Mouse (Mus musculus) ovary, postnatal 10 days (tissue): ENCODE data around the gene Nek11.

Experiments
- DNase-seq: peaks from one replicate; pipeline ENCODE4 v3.0.0; 2022; ENCODE audit warnings: low spot score

Nek11 gene

DNA sequence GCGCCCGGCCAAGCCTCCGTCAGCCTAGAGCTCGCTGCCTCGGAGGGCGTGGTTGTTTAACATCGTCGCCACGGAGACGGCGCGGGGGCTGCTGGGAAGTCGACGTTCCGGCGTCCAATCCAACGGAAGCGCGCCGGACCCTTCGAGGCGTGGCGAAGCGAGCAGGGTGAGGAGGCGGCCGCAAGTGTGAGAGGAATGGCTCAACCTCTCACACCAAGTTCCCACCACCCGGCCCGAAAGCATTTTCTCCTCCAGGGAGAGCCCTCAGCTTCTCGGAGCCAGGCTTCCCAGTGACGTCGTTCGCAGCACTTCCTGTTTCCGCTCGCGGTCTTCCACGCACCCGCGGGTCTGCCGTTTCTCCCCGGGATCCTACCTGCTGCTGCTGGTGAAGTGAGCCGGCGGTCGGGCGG, at the start of gene Nek11, which contains the start of gene Aste1:
Gene Nek11 (minus strand): TSS at position 307 of the 410 bp plus-strand sequence.
Gene Aste1 (plus strand): TSS at position 175 of the 410 bp plus-strand sequence.
- peak; percentile 82 for DNase-seq

GRCm38 (mm10) chr9:105408549-105408948, 13.2 kb upstream of the Nek11 start:
- no peak for DNase-seq

GRCm38 (mm10) chr9:105394720-105395119, 604 bp downstream of the Nek11 start:
- no peak for DNase-seq

DNA sequence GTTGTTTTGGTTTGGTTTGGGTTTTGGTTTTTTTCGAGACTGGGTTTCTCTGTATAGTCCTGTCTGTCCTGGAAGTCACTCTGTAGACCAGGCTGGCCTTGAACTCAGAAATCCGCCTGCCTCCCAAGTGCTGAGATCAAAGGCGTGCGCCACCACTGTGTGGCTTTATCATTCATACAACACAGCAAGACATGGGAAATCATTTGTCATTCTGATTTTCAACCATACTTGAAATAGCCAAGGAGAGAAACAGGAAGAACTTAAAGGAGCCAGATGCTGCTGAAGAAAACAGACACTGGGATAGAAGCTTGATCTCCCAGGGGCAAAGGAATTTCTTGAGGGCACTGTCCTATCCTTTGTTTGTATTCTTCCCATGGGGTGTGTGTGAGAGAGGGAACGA, 4.7 kb downstream of the Nek11 start:
- no peak for DNase-seq

DNA sequence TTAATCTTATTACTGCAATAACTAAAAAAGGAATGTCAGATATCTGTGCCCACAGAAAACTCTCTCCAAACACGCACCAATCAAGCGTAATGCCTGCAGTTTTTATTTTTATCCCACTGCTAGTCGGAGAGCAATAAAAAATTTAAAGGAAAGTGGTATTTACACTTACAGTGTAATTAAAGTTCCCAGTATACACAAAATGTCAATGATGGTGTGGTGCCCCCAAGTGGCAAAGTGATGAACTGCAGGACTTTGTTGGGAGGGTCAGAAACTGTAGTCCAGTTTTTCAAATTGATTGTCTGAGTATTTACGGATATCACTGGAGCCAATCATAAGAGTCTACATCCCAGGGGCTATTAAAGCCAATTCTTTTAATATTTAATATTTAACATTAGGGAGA, 6.0 kb downstream of the Nek11 start:
- DNase-seq = peak; percentile 62

- DNase-seq = no peak
These were observed 7.9 kb downstream of the Nek11 start for GRCm38 (mm10) chr9:105387403-105387802.

- no peak for DNase-seq
These were observed 15.7 kb downstream of the Nek11 start for GRCm38 (mm10) chr9:105379533-105380145.

- DNase-seq = no peak
These were observed 17.7 kb downstream of the Nek11 start for GRCm38 (mm10) chr9:105377622-105378021.

- no peak for DNase-seq
These were observed 18.3 kb downstream of the Nek11 start for GRCm38 (mm10) chr9:105376954-105377530.

GRCm38 (mm10) chr9:105376411-105376810, 18.9 kb downstream of the Nek11 start:
- no peak for DNase-seq

GRCm38 (mm10) chr9:105374361-105374760, 21.0 kb downstream of the Nek11 start:
- DNase-seq = no peak

- DNase-seq = no peak
These were observed 26.7 kb downstream of the Nek11 start for GRCm38 (mm10) chr9:105368605-105369004.

DNA sequence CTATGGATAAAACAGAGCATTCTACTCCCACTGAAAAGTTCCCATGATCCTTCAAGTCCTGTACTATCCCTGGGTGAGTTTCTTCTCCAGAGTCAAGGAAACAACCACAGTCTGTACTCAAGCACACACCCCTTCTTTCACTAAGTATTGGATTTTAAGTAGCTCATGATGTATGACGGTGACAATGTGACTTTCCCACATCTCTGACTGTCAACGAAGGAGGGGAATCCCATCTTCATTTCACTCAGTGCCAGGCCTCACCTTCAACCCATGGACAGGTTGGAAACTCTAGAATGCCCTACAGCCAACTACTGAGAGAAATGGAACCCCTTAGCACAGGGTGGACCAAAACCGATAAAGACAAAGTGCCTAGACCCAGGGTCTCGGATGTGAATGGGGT, 29.1 kb downstream of the Nek11 start:
- no peak for DNase-seq

DNA sequence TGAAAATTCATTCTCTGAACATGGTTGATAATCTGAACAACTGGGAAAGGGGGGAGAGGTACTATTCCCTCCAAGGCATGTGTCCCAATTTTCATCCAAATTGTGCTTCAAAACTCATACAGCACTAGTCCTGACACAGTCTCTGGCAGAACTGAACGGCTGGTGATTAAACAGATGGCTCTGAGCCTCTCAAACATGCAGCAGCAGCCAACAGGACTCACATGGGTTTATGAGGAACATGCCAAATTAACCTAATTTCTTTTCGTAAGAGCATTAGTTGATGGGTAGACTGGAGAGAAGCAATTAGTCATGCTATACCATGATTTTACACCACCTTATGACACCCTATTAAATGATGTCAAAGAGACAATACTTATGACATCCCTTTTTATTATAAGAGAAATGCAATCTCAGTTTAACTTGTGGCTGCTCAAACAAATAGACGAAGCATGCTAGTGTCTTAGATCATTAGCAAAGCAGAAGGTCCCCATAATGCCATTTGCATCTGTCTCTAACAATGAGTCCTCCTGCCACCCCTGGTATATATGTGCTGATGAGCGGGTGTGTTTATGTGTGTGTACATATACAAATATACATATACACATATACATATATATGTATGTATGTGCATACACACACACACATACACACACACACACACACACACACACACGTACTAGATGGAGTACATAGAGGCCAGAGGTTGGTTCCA, 31.6 kb downstream of the Nek11 start:
- DNase-seq = no peak

- DNase-seq = no peak
These were observed 33.1 kb downstream of the Nek11 start for GRCm38 (mm10) chr9:105362181-105362580.

- no peak for DNase-seq
These were observed 46.3 kb downstream of the Nek11 start for GRCm38 (mm10) chr9:105349034-105349433.

- DNase-seq = no peak
These were observed 46.9 kb downstream of the Nek11 start for GRCm38 (mm10) chr9:105348242-105349031.

DNA sequence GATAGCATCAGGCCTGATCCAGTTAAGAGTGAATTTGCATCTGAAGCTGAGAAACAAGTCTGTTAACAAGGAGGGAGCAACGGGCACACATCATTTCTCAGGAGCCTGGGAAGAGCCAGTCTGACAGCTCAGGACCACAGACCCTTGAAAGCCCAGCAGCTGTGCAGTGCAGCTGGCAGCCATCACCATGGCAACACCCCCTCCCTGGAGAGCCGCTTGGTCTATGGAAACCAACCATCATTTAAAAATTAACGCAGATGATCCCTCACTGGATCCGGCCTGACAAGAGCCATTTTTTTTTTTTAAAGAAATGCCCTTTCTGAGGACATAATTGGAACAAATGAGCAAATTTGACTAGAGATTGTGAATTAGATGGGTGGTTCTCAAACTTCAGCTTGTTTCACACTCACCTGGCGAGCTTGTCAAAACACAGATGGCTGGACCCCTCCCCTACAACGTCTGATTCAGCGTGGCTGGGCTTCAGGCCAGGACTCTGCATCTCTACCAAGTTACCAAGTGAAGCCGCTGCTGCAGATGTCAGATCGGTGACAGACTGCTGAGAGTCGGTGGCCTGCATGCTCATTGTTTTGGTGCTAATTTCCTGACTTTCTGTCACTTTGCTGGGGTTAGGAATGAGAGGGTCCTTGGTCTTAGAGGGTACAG, 52.2 kb downstream of the Nek11 start:
- DNase-seq = no peak

DNA sequence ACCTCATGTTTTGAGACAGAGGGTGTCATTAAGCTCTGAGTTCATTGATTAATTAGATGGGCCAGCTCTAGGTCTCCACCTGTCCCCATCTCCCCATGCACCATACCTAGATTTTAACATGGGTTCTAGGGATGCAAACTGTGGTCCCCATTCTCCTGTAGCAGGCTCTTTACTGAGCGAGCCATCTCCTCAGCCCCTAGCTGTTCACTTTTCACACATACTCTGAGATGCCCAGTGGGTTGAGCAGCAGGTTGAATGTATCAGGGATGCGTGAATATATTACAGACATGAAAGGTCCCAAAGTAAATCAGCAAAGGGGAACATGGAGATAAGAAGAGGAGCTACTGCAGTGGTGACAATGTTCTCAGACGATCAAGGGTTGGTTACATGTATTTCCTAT, 52.8 kb downstream of the Nek11 start:
- no peak for DNase-seq

- no peak for DNase-seq
These were observed 62.8 kb downstream of the Nek11 start for GRCm38 (mm10) chr9:105332436-105333016.

- no peak for DNase-seq
These were observed 73.5 kb downstream of the Nek11 start for GRCm38 (mm10) chr9:105321856-105322255.

GRCm38 (mm10) chr9:105313250-105313649, 82.1 kb downstream of the Nek11 start:
- DNase-seq = no peak
